Mouse (Mus musculus): ENCODE results near the gene Ift81. TPM values are rescaled to one million over a fixed set of nuclear protein-coding genes. Genes with fewer than 3 reads are reported as not detected.

The Ift81 gene
- polyA plus RNA-seq, 1 experiment from 2014 or later = 38.7 TPM

DNA sequence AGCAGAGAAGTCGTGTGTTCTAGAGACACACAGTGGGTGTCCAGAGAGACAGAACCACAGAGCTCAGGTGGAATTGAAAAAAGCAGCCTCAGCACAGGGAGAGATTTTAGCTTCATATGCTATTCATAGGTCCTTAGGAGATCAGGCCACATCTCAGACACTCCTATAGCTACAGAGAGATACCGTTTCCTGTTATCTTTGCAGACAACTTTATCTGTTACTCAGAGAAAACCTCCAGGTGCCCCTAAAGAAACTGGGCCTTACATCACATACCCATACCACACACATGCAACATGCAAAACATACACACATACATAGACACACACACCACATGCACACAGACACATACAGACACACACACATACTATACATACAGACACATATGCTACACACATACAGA is 24.0 kb upstream of the Ift81 start:
- Histone ChIP-seq H3K4me3 (ENCODE audit: low read depth, low read length) (no peak overlapping the region), H3K9ac (ENCODE audit: low read depth, low read length) (no peak overlapping the region), H3K4me2 (ENCODE audit: low read depth, low read length) (no peak overlapping the region), H3K27me3 (replicated peaks; ENCODE audit: control insufficient read depth, insufficient read depth, low read length) (no peaks in the 10 kb centered on the region), H3K36me3 (ENCODE audit: control insufficient read depth, insufficient read depth, low read length) (no peaks in the 10 kb centered on the region), H3K4me1 (ENCODE audit: control insufficient read depth, insufficient read depth, low read length) (peaks cover 7% of the 10 kb centered on the region; the same call in 1 of the 2 replicates), H3K9me3 (ENCODE audit: control insufficient read depth, low read length) (no peaks in the 10 kb centered on the region), H3K27ac (replicated peaks; ENCODE audit: low read depth, low read length) (no peak overlapping the region)
- 74% methylated on average over 2 of the region's 2 CpGs for WGBS
- ATAC-seq (ENCODE audit: low read depth) (no peak), DNase-seq (ENCODE audit: low spot score) (no peak)

DNA sequence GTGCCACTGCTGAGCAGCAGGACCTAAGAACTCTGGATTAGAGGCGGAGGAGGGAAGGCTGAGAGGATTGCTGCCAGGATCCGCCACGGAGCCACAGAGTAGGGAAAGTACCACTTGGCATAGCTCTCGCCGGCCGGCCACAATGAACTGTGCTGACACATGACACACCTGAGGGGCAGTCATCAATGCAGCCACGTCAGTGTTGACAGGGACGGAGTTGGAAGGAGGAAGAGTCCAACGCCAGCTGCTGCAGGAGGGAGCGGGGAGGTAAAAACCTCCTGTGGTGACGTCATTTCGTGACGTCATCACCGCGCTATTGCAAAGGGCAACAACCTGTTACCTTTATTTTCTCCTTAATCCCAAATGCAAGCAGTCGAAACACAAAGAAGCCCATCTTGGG is 22.6 kb upstream of the Ift81 start:
- Histone ChIP-seq H3K27me3 (replicated peaks; ENCODE audit: control insufficient read depth, insufficient read depth, low read length) (no peaks in the 10 kb centered on the region), H3K9me3 (ENCODE audit: control insufficient read depth, low read length) (no peaks in the 10 kb centered on the region), H3K4me3 (ENCODE audit: low read depth, low read length) (0 out of 2 replicates have a peak overlapping the region, but pooled peaks have one; percentile 14), H3K9ac (ENCODE audit: low read depth, low read length) (0 out of 2 replicates have a peak overlapping the region, but pooled peaks have one; percentile 19), H3K4me1 (ENCODE audit: control insufficient read depth, insufficient read depth, low read length) (peaks cover 7% of the 10 kb centered on the region; the same call in 1 of the 2 replicates), H3K36me3 (ENCODE audit: control insufficient read depth, insufficient read depth, low read length) (no peaks in the 10 kb centered on the region), H3K4me2 (ENCODE audit: low read depth, low read length) (peak overlapping the region; percentile 46), H3K27ac (replicated peaks; ENCODE audit: low read depth, low read length) (no peak overlapping the region)
- 37% methylated on average over 16 of the region's 16 CpGs for WGBS
- ATAC-seq (ENCODE audit: low read depth) (peak; percentile 41; the same call in 1 of the 2 replicates), DNase-seq (ENCODE audit: low spot score) (no peak)

DNA sequence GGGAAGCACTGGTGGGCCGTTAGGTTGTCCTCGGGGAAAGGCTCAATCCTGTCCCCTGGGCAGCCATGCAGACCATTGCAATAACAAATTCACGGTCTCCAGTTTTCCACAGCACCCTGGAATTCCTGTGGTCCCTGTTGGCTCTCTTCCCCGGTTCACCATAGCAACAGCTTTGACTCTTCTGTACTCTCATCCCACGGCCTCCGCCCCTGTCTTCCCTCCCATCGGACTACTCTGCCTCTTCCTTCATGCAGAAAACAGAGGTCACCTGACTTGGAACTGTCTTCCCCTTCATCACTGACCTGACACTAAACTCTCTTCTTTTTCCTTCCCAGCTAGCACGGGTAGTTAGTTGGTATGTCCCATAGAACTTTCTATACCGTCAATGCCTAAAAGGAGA is 22.0 kb upstream of the Ift81 start:
- Histone ChIP-seq H3K4me2 (ENCODE audit: low read depth, low read length) (no peak overlapping the region), H3K27me3 (replicated peaks; ENCODE audit: control insufficient read depth, insufficient read depth, low read length) (no peaks in the 10 kb centered on the region), H3K9me3 (ENCODE audit: control insufficient read depth, low read length) (no peaks in the 10 kb centered on the region), H3K4me1 (ENCODE audit: control insufficient read depth, insufficient read depth, low read length) (peaks cover 7% of the 10 kb centered on the region; the same call in 1 of the 2 replicates), H3K4me3 (ENCODE audit: low read depth, low read length) (no peak overlapping the region), H3K27ac (replicated peaks; ENCODE audit: low read depth, low read length) (no peak overlapping the region), H3K9ac (ENCODE audit: low read depth, low read length) (no peak overlapping the region), H3K36me3 (ENCODE audit: control insufficient read depth, insufficient read depth, low read length) (no peaks in the 10 kb centered on the region)
- WGBS = 72% methylated on average over 9 of the region's 9 CpGs
- DNase-seq (ENCODE audit: low spot score) (peak; percentile 55), ATAC-seq (ENCODE audit: low read depth) (no peak)

DNA sequence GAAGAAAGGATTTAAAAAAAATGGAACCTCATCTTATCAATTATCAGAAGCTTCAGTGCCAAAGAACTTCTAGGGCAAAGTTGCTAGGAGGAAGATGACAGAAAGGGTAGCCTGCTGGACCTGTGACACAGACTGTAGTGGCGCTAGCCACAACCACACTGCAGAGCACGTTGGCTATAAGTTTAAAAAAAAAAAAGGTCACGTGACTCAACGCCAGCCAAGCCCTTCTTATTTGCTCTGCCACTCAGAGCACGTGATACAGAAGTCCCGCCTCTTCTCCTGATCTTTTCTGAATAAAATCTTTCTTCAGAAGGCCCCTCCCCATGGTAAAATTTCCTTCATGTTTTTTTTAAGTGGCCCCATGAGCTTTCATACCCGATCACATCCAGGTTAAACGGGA is 20.9 kb upstream of the Ift81 start:
- no peak overlapping the region for H3K27ac ChIP-seq (replicated peaks; ENCODE audit: low read depth, low read length)

DNA sequence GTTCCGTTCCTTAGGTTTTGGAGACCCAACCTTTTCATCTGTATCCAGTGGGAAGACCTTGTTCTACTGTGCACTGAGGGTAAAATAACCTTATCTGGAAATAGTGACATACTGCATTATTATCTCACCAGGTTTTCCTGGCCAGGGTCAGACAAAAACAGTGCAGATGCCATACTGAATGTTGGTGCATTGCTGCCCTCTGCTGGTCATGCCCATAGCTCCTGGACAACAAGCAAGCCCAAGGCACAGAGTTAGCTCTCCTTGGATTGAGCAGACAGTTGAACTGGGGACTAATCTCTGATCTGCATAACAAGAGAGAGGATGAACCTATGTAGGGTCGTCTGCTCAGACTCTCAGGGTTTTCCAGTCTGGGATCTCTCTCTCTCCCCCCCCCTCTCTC is 12.9 kb upstream of the Ift81 start:
- H3K27me3 ChIP-seq (replicated peaks; ENCODE audit: control insufficient read depth, insufficient read depth, low read length) = no peaks in the 10 kb centered on the region
- H3K4me3 ChIP-seq (ENCODE audit: low read depth, low read length) = no peak overlapping the region
- H3K9ac ChIP-seq (ENCODE audit: low read depth, low read length) = no peak overlapping the region
- WGBS = 47% methylated on average over 2 of the region's 2 CpGs
- no peaks in the 10 kb centered on the region for H3K9me3 ChIP-seq (ENCODE audit: control insufficient read depth, low read length)
- H3K27ac ChIP-seq (replicated peaks; ENCODE audit: low read depth, low read length) = no peak overlapping the region
- H3K36me3 ChIP-seq (ENCODE audit: control insufficient read depth, insufficient read depth, low read length) = no peaks in the 10 kb centered on the region
- DNase-seq (ENCODE audit: low spot score) = peak; percentile 92
- 0 out of 2 replicates have a peak, but pooled peaks cover 5% of the 10 kb centered on the region for H3K4me1 ChIP-seq (ENCODE audit: control insufficient read depth, insufficient read depth, low read length)
- H3K4me2 ChIP-seq (ENCODE audit: low read depth, low read length) = no peak overlapping the region
- peak; percentile 86 for ATAC-seq (ENCODE audit: low read depth)

More for the DNA sequence above, 20.9 kb upstream of the Ift81 start:
- peaks cover 7% of the 10 kb centered on the region; the same call in 1 of the 2 replicates for H3K4me1 ChIP-seq (ENCODE audit: control insufficient read depth, insufficient read depth, low read length)
- H3K4me3 ChIP-seq (ENCODE audit: low read depth, low read length) = no peak overlapping the region
- DNase-seq (ENCODE audit: low spot score) (no peak), ATAC-seq (ENCODE audit: low read depth) (no peak)
- no peaks in the 10 kb centered on the region for H3K9me3 ChIP-seq (ENCODE audit: control insufficient read depth, low read length)
- H3K36me3 ChIP-seq (ENCODE audit: control insufficient read depth, insufficient read depth, low read length) = no peaks in the 10 kb centered on the region
- WGBS = 76% methylated on average over 8 of the region's 8 CpGs
- H3K4me2 ChIP-seq (ENCODE audit: low read depth, low read length) = no peak overlapping the region
- H3K9ac ChIP-seq (ENCODE audit: low read depth, low read length) = no peak overlapping the region
- no peaks in the 10 kb centered on the region for H3K27me3 ChIP-seq (replicated peaks; ENCODE audit: control insufficient read depth, insufficient read depth, low read length)

DNA sequence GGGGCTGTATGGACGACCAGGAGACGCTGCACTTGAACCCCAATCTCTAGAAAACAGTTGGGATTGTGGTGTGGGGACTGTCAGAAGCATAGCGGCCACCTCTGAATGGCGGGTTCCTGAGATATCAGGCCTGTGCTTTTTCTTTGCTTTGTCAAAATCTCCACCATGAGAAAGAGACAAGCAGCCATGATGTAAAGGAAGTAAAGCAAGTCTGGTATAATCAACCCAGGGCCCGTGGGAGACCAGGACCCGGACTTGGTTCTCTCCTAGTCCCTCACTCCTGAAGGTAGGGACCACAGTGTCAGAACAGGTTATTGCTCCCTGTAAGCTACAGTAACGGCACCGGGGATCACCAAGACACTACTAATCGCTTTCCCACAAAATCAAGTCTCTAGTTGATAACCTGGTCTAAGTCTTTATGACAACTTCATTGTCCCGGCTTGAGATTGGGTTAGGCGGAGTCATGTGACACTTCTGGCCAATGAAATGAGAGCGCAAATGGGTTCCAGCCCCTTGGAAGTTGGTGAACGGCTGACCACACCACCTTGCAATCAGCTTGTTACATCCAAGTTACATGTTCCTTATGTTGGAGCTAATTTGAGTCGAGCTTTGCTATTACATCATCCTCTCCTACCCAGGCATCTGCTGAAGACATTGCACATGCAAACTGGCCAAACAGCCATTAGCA is 11.4 kb upstream of the Ift81 start:
- H3K27me3 ChIP-seq (replicated peaks; ENCODE audit: control insufficient read depth, insufficient read depth, low read length) = no peaks in the 10 kb centered on the region
- 82% methylated on average over 14 of the region's 14 CpGs for WGBS
- DNase-seq (ENCODE audit: low spot score) (no peak), ATAC-seq (ENCODE audit: low read depth) (no peak)
- H3K4me1 ChIP-seq (ENCODE audit: control insufficient read depth, insufficient read depth, low read length) = peaks cover 8% of the 10 kb centered on the region; the same call in 1 of the 2 replicates
- H3K36me3 ChIP-seq (ENCODE audit: control insufficient read depth, insufficient read depth, low read length) = no peaks in the 10 kb centered on the region
- no peak overlapping the region for H3K4me3 ChIP-seq (ENCODE audit: low read depth, low read length)
- no peak overlapping the region for H3K9ac ChIP-seq (ENCODE audit: low read depth, low read length)
- no peak overlapping the region for H3K27ac ChIP-seq (replicated peaks; ENCODE audit: low read depth, low read length)
- no peaks in the 10 kb centered on the region for H3K9me3 ChIP-seq (ENCODE audit: control insufficient read depth, low read length)
- H3K4me2 ChIP-seq (ENCODE audit: low read depth, low read length) = no peak overlapping the region

DNA sequence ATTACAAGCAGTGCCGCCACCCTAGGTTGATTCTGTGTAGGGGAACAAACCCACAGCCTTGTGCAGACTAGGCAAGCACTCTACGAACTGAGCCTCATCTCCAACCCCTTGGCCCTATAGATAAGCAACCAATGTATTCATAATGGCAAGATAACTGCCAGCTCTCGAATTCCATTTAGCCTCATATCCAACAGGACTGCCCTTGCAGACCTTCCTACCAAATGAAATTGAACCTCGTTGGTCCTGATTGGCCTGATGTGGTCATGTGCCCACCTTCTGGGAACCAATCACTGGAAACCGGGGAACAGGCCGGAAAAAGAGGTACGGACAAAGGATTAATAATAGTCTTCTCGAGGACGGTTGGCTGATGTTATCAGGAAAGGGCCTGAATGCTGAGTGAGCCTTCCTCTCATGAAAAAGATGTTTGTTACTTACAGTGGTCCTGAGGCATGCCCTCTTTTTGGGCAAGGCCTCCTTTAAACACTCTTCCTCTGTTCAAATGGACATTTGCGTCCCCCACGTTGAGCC is 10.7 kb upstream of the Ift81 start:
- ATAC-seq (ENCODE audit: low read depth) = no peak
- Histone ChIP-seq H3K4me3 (ENCODE audit: low read depth, low read length) (no peak overlapping the region), H3K4me2 (ENCODE audit: low read depth, low read length) (no peak overlapping the region), H3K4me1 (ENCODE audit: control insufficient read depth, insufficient read depth, low read length) (peaks cover 8% of the 10 kb centered on the region; the same call in 1 of the 2 replicates), H3K27me3 (replicated peaks; ENCODE audit: control insufficient read depth, insufficient read depth, low read length) (no peaks in the 10 kb centered on the region), H3K36me3 (ENCODE audit: control insufficient read depth, insufficient read depth, low read length) (no peaks in the 10 kb centered on the region), H3K9me3 (ENCODE audit: control insufficient read depth, low read length) (no peaks in the 10 kb centered on the region), H3K27ac (replicated peaks; ENCODE audit: low read depth, low read length) (no peak overlapping the region), H3K9ac (ENCODE audit: low read depth, low read length) (no peak overlapping the region)
- 91% methylated on average over 11 of the region's 11 CpGs for WGBS
- no peak for DNase-seq (ENCODE audit: low spot score)

DNA sequence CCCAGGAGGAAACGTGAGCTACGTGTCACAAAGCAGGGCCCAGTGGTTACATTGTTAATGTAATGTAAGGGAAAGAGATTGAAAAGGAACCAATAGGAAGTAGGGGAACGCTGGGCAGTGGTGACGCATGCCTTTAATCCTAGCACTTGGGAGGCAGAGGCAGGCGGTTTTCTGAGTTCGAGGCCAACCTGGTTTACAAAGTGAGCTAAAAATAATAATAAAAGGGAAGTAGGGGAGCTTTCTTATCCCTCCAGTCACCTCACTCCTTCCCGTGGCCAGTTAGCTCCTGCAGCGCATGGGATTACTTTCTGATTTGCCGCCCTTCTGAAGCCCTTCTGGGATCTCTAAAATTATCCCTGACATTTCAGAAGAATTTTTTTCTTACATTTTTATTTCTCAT is 9.5 kb upstream of the Ift81 start:
- H3K4me2 ChIP-seq (ENCODE audit: low read depth, low read length) = no peak overlapping the region
- WGBS = 77% methylated on average over 9 of the region's 9 CpGs
- no peaks in the 10 kb centered on the region for H3K27me3 ChIP-seq (replicated peaks; ENCODE audit: control insufficient read depth, insufficient read depth, low read length)
- ATAC-seq (ENCODE audit: low read depth) = no peak
- H3K4me1 ChIP-seq (ENCODE audit: control insufficient read depth, insufficient read depth, low read length) = peaks cover 8% of the 10 kb centered on the region; the same call in 1 of the 2 replicates
- no peak for DNase-seq (ENCODE audit: low spot score)
- no peaks in the 10 kb centered on the region for H3K9me3 ChIP-seq (ENCODE audit: control insufficient read depth, low read length)
- no peak overlapping the region for H3K4me3 ChIP-seq (ENCODE audit: low read depth, low read length)
- no peaks in the 10 kb centered on the region for H3K36me3 ChIP-seq (ENCODE audit: control insufficient read depth, insufficient read depth, low read length)
- H3K27ac ChIP-seq (replicated peaks; ENCODE audit: low read depth, low read length) = no peak overlapping the region
- H3K9ac ChIP-seq (ENCODE audit: low read depth, low read length) = no peak overlapping the region

DNA sequence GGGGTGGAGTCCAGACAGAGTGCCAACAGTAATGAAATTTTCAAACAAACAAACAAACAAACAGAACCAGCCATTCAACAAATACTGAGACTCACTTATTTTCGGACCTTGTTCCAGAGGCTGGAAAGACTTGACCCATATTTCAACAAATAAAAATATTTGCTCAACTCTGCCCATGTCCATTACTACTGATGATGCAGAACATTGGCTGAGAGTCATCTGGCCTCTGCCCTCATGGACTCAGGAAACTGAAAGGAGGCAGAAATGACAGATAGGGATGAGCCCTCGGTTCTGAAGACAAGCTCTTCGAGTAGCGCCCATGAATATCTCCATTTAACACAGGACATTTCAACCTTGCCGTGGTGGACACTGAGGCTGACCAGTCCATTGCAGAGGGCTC is 8.2 kb upstream of the Ift81 start:
- ATAC-seq (ENCODE audit: low read depth) = no peak

More for the DNA sequence above, 8.2 kb upstream of the Ift81 start:
- Histone ChIP-seq H3K9ac (ENCODE audit: low read depth, low read length) (no peak overlapping the region), H3K36me3 (ENCODE audit: control insufficient read depth, insufficient read depth, low read length) (no peaks in the 10 kb centered on the region), H3K27ac (replicated peaks; ENCODE audit: low read depth, low read length) (peak overlapping the region; percentile 80), H3K4me3 (ENCODE audit: low read depth, low read length) (no peak overlapping the region), H3K4me2 (ENCODE audit: low read depth, low read length) (no peak overlapping the region), H3K27me3 (replicated peaks; ENCODE audit: control insufficient read depth, insufficient read depth, low read length) (no peaks in the 10 kb centered on the region), H3K9me3 (ENCODE audit: control insufficient read depth, low read length) (no peaks in the 10 kb centered on the region), H3K4me1 (ENCODE audit: control insufficient read depth, insufficient read depth, low read length) (peaks cover 13% of the 10 kb centered on the region; the same call in 1 of the 2 replicates)
- no peak for DNase-seq (ENCODE audit: low spot score)
- WGBS = 87% methylated on average over 5 of the region's 5 CpGs

Measured in embryonic facial prominence, embryonic 14.5 days (tissue).